Mouse (Mus musculus) MEL-GATA-1-ER (cell line): ENCODE results near the gene Wnt6.

Source experiments
- DNase-seq: peaks from one replicate; pipeline ENCODE4 v3.0.0-alpha.2; 2012; ENCODE audit warnings: low read depth; ENCODE audit errors: extremely low read depth

Wnt6 gene

GRCm38 (mm10) chr1:74774062-74774461 is 2.4 kb downstream of the Wnt6 start:
- no peak for DNase-seq

GRCm38 (mm10) chr1:74775816-74776215 is 4.1 kb downstream of the Wnt6 start:
- no peak for DNase-seq

GRCm38 (mm10) chr1:74778934-74779486 is 7.3 kb downstream of the Wnt6 start:
- DNase-seq, result no peak

GRCm38 (mm10) chr1:74782045-74782444 is 10.4 kb downstream of the Wnt6 start:
- DNase-seq, result no peak

- no peak for DNase-seq
These were observed 11.9 kb downstream of the Wnt6 start for GRCm38 (mm10) chr1:74783554-74783953.

GRCm38 (mm10) chr1:74784041-74784759 is 12.5 kb downstream of the Wnt6 start:
- DNase-seq, result no peak

- peak; percentile 53 for DNase-seq
These were observed 16.2 kb downstream of the Wnt6 start for GRCm38 (mm10) chr1:74787846-74788245.

GRCm38 (mm10) chr1:74788603-74789176 is 17.0 kb downstream of the Wnt6 start:
- no peak for DNase-seq

GRCm38 (mm10) chr1:74790095-74790494 is 18.4 kb downstream of the Wnt6 start:
- no peak for DNase-seq

- DNase-seq, result no peak
These were observed 19.6 kb downstream of the Wnt6 start, which contains the start of gene Wnt10a for GRCm38 (mm10) chr1:74791249-74791648. Gene Wnt10a, plus strand, starts transcription at chr1:74791516.

- no peak for DNase-seq
These were observed 21.4 kb downstream of the Wnt6 start for GRCm38 (mm10) chr1:74792831-74793660.

GRCm38 (mm10) chr1:74794487-74795144 is 22.9 kb downstream of the Wnt6 start:
- no peak for DNase-seq

- DNase-seq, result no peak
These were observed 23.4 kb downstream of the Wnt6 start for GRCm38 (mm10) chr1:74795145-74795529.

- no peak for DNase-seq
These were observed 25.8 kb downstream of the Wnt6 start for GRCm38 (mm10) chr1:74797459-74797858.

GRCm38 (mm10) chr1:74800424-74800888 is 28.8 kb downstream of the Wnt6 start:
- no peak for DNase-seq

GRCm38 (mm10) chr1:74801631-74802140 is 30.0 kb downstream of the Wnt6 start:
- no peak for DNase-seq

- no peak for DNase-seq
These were observed 31.3 kb downstream of the Wnt6 start for GRCm38 (mm10) chr1:74802795-74803656.

- DNase-seq, result no peak
These were observed 32.6 kb downstream of the Wnt6 start for GRCm38 (mm10) chr1:74804211-74804870.

GRCm38 (mm10) chr1:74805340-74805835 is 33.7 kb downstream of the Wnt6 start:
- no peak for DNase-seq
